Mouse (Mus musculus) adrenal gland, adult 2 months (tissue): Measurements from ENCODE around the gene Banf2. TPM values are rescaled to one million over a fixed set of nuclear protein-coding genes. Genes with fewer than 3 reads are reported as not detected.

Experiments used
- DNase-seq: peaks from one replicate; pipeline ENCODE4 v3.0.0; 2021
- polyA plus RNA-seq: library from polyadenylated mRNA; depleted of rRNA; stranded (reverse); fragments of >200 nt; gene quantifications from 2 replicates; pipeline ENCODE4 v1.2.3, GENCODE M21; 2012; rRNA removed
- total RNA-seq, 2 experiments: library from RNA; stranded (reverse); gene quantifications; 2 replicates each; pipeline ENCODE4 v1.2.3; 2021

Banf2 gene
- total and polyA plus RNA-seq, 3 experiments = not detected

GRCm38 (mm10) chr2:144101463-144101961 lies 68.7 kb downstream of the Banf2 start:
- DNase-seq = no peak

DNA sequence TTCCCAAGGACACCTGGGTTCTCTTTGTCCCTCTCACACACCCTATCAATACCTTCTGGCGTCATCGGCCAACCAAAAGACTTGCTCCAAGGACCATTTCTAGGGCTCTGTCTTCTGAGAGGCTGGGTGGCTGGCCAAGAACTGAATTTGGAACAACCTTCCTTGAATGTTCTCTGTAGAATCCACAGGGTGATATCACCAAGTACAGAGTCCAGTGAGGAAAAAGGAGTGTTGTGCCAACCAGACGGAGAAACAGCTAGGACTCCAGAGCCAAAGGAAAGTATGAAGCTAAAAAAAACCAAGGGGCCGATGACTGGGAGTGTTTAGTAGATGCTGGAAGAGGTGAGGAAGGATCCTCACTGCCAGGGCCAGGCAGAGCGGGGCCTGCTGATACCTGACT lies 74.5 kb downstream of the Banf2 start:
- DNase-seq = no peak

- no peak for DNase-seq
Observed at GRCm38 (mm10) chr2:144107810-144108209, 75.0 kb downstream of the Banf2 start.

DNA sequence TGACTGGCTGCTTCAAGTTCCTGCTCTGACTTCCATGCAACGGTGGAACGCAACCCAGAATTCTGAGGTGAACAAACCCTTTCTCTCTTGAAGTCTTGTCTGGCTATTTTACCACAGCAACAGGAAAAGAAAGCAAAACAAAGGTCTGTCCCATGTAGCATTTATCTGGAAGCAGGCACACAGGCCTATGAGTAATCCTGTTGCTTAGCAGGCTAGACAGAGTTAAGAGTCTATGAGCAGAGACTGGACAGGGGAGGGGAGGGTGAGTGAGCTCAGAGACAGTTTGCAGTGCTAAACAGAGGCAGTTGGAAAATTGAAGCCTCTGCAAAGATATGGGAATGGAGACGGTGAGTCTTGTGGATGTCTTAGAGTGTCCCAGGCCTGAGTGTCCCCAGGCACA lies 75.5 kb downstream of the Banf2 start:
- DNase-seq = peak; percentile 18

DNA sequence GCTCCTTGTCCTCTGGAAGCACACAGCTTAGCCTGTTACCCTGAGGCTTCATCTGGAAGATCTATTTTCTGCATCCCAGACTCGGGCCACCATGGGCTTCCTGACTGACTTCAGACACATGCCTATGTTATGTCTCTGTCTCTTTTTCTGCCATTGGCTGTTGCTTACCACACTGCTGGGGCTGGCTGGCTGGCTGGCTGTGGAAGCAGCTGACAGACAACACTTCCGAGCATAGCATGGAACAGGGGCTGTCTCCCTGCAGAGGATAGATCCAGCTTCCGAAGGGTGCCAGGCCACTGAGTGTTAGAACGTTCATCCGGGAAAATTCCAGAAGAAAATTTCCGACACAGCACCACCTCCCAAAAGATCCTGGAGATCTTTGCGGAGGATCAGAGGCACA lies 79.1 kb downstream of the Banf2 start:
- no peak for DNase-seq

- DNase-seq = no peak
Observed at GRCm38 (mm10) chr2:144112666-144113065, 79.8 kb downstream of the Banf2 start.

GRCm38 (mm10) chr2:144118061-144118460 lies 85.2 kb downstream of the Banf2 start:
- DNase-seq = no peak

- peak; percentile 40 for DNase-seq
Observed at GRCm38 (mm10) chr2:144120186-144120823, 87.4 kb downstream of the Banf2 start.

DNA sequence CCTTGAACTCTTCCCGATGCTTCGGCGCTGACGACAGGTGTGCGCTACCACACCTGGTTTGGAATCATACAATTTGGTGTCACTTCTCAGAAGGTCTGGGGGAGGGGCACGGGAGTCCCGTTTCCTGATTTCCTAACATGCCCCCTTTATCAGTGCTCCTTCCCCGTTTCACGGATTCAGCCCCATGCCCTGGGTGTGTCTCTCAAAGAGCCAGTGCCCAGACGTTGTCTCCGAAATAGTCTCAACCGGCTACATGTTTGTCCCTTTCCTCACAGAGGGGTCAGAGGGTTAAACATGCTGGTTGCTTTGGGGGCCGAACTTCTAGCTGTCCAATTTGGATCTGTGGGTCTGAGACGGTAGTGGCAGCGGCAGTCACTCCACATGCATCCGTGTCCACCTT lies 89.2 kb downstream of the Banf2 start:
- DNase-seq = no peak

Other genes starting within 250 kb of the Banf2 start
- gene Bfsp1, start 169.9 kb upstream of the Banf2 start, total RNA-seq = under 1 TPM; 0.37 to 0.79 TPM
- 0.62 and 0.81 TPM in 2 replicates for gene Bfsp1, start 169.9 kb upstream of the Banf2 start, polyA plus RNA-seq
- 100 to 1,000 TPM; 233 to 305 TPM for gene Dstn, start 117.7 kb upstream of the Banf2 start, total RNA-seq
- 12.2 and 20.6 TPM in 2 replicates for gene Dstn, start 117.7 kb upstream of the Banf2 start, polyA plus RNA-seq
- gene Rrbp1, start 21.8 kb upstream of the Banf2 start, total RNA-seq = 100 to 1,000 TPM; 162 to 193 TPM
- gene Rrbp1, start 21.8 kb upstream of the Banf2 start, polyA plus RNA-seq = 30.3 and 36.0 TPM in 2 replicates
- 10 to 100 TPM; 22.3 to 22.7 TPM for gene Mgme1, start 237.6 kb downstream of the Banf2 start, total RNA-seq
- gene Mgme1, start 237.6 kb downstream of the Banf2 start, polyA plus RNA-seq = 4.4 and 4.6 TPM in 2 replicates
- 100 to 1,000 TPM in 1 of 2 experiments, 10 to 100 TPM in 1; 87.4 to 105 TPM for gene Snx5, start 237.8 kb downstream of the Banf2 start, total RNA-seq
- 34.9 and 35.1 TPM in 2 replicates for gene Snx5, start 237.8 kb downstream of the Banf2 start, polyA plus RNA-seq